Mouse (Mus musculus): ENCODE data around the gene Chst4. TPM values are rescaled to one million over a fixed set of nuclear protein-coding genes. Genes with fewer than 3 reads are reported as not detected.
"Not testable (repeated sequence)": the region's sequence is repeated elsewhere in the genome, so short reads cannot be mapped to it uniquely, and the experiment has no call there.

Gene Chst4
- polyA plus RNA-seq, 1 experiment: not detected

GRCm38 (mm10) chr8:110040509-110040908 is 969 bp upstream of the Chst4 start:
- TF ChIP-seq CTCF (IDR thresholded peaks at IDR 0.05; ENCODE audit: control insufficient read depth, insufficient read depth, insufficient read length): no peak
- TF ChIP-seq CEBPB (IDR thresholded peaks at IDR 0.05; ENCODE audit: low read depth): no peak
- no peak for TF ChIP-seq MYOG (IDR thresholded peaks at IDR 0.05; ENCODE audit: control insufficient read depth, extremely low read depth, insufficient read length)
- TF ChIP-seq FOSL1 (IDR thresholded peaks at IDR 0.05; ENCODE audit: insufficient read depth, low read length, poor library complexity, severe bottlenecking): no peak
- TF ChIP-seq USF1 (IDR thresholded peaks at IDR 0.05; ENCODE audit: low read depth): no peak
- no peak for TF ChIP-seq MAX (IDR thresholded peaks at IDR 0.05)
- no peak for TF ChIP-seq MYOD1 (IDR thresholded peaks at IDR 0.05; ENCODE audit: control insufficient read depth, insufficient read length, low read depth)
- Histone ChIP-seq H3K79me2 (ENCODE audit: control insufficient read depth, insufficient read depth) (no peaks in the 10 kb centered on the region), H3K4me3 (ENCODE audit: insufficient read depth, poor library complexity, severe bottlenecking) (no peak overlapping the region)

DNA sequence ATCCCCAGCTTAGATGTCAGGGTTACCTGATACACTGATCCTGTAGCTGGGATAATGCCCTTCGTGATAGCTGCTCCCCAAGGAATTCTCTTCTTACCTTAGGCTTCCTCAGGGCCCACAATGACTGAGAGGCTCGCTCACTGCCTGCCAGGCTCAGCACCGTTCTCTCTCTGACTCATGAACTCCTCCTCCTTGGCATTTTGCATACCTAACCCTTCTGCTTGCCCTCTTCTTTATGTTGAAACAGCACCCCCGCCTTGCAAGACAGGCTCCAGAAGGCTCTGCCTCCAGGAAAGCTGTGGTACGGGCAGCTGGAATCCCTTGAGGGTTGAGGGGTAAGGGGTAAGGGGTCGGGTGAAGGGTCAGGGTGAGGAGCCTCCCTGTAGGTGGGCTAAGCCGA is 324 bp downstream of the Chst4 start:
- no peaks in the 10 kb centered on the region for H3K36me3 ChIP-seq (ENCODE audit: control insufficient read depth, insufficient read depth)
- no peaks in the 10 kb centered on the region for H3K79me3 ChIP-seq (ENCODE audit: low read depth)
- no peaks in the 10 kb centered on the region for H3K79me2 ChIP-seq (ENCODE audit: control insufficient read depth, insufficient read depth)
- no peak for TF ChIP-seq CEBPB (IDR thresholded peaks at IDR 0.05; ENCODE audit: low read depth)
- TF ChIP-seq MAX (IDR thresholded peaks at IDR 0.05): no peak
- TF ChIP-seq MYOG (IDR thresholded peaks at IDR 0.05; ENCODE audit: control insufficient read depth, extremely low read depth, insufficient read length): no peak
- no peak for TF ChIP-seq FOSL1 (IDR thresholded peaks at IDR 0.05; ENCODE audit: insufficient read depth, low read length, poor library complexity, severe bottlenecking)
- no peak for TF ChIP-seq MYOD1 (IDR thresholded peaks at IDR 0.05; ENCODE audit: control insufficient read depth, insufficient read length, low read depth)
- no peak for TF ChIP-seq CTCF (IDR thresholded peaks at IDR 0.05; ENCODE audit: control insufficient read depth, insufficient read depth, insufficient read length)
- TF ChIP-seq USF1 (IDR thresholded peaks at IDR 0.05; ENCODE audit: low read depth): no peak
- peaks cover 14% of the 10 kb centered on the region for H3K27me3 ChIP-seq (ENCODE audit: control insufficient read depth, insufficient read depth, insufficient read length)
- H3K4me3 ChIP-seq (ENCODE audit: insufficient read depth, poor library complexity, severe bottlenecking): no peak overlapping the region
- no peak overlapping the region for H3ac ChIP-seq (ENCODE audit: control insufficient read depth, insufficient read length, low read depth)

More at GRCm38 (mm10) chr8:110040509-110040908, 969 bp upstream of the Chst4 start:
- H3K36me3 ChIP-seq (ENCODE audit: control insufficient read depth, insufficient read depth): no peaks in the 10 kb centered on the region
- H3K79me3 ChIP-seq (ENCODE audit: low read depth): no peaks in the 10 kb centered on the region
- H3ac ChIP-seq (ENCODE audit: control insufficient read depth, insufficient read length, low read depth): no peak overlapping the region
- peaks cover 8% of the 10 kb centered on the region for H3K27me3 ChIP-seq (ENCODE audit: control insufficient read depth, insufficient read depth, insufficient read length)

DNA sequence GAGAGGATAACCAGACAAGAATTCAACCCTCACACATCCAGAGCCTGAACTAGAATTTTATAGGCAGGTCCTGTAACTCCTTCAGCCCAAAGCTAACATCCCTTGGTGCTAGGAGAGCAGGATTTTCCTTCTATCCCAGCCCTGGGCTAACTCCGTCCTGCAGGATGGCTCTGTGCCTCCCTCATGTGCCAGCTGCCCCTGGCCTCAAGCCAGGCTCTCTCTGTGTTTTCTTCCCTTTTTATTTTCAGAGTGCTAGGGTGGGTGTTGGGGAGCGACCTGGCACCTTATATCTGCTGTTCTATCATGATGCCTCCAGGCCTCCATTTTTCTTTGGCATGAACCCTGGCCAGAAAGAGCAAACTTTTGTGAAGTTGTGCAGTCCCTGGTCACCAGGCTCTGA is 3.4 kb downstream of the Chst4 start:
- Histone ChIP-seq H3K27me3 (ENCODE audit: control insufficient read depth, insufficient read depth, insufficient read length) (peaks cover 14% of the 10 kb centered on the region), H3K79me2 (ENCODE audit: control insufficient read depth, insufficient read depth) (no peaks in the 10 kb centered on the region), H3ac (ENCODE audit: control insufficient read depth, insufficient read length, low read depth) (no peak overlapping the region), H3K4me3 (ENCODE audit: insufficient read depth, poor library complexity, severe bottlenecking) (no peak overlapping the region), H3K36me3 (ENCODE audit: control insufficient read depth, insufficient read depth) (no peaks in the 10 kb centered on the region), H3K79me3 (ENCODE audit: low read depth) (no peaks in the 10 kb centered on the region)
- TF ChIP-seq CTCF (IDR thresholded peaks at IDR 0.05; ENCODE audit: control insufficient read depth, insufficient read depth, insufficient read length): no peak
- TF ChIP-seq MYOG (IDR thresholded peaks at IDR 0.05; ENCODE audit: control insufficient read depth, extremely low read depth, insufficient read length): no peak
- TF ChIP-seq USF1 (IDR thresholded peaks at IDR 0.05; ENCODE audit: low read depth): no peak
- TF ChIP-seq FOSL1 (IDR thresholded peaks at IDR 0.05; ENCODE audit: insufficient read depth, low read length, poor library complexity, severe bottlenecking): no peak
- TF ChIP-seq CEBPB (IDR thresholded peaks at IDR 0.05; ENCODE audit: low read depth): no peak
- TF ChIP-seq MAX (IDR thresholded peaks at IDR 0.05): no peak
- no peak for TF ChIP-seq MYOD1 (IDR thresholded peaks at IDR 0.05; ENCODE audit: control insufficient read depth, insufficient read length, low read depth)

GRCm38 (mm10) chr8:110034331-110034730 is 5.2 kb downstream of the Chst4 start:
- Histone ChIP-seq H3K27me3 (ENCODE audit: control insufficient read depth, insufficient read depth, insufficient read length) (peaks cover 24% of the 10 kb centered on the region), H3ac (ENCODE audit: control insufficient read depth, insufficient read length, low read depth) (no peak overlapping the region), H3K4me3 (ENCODE audit: insufficient read depth, poor library complexity, severe bottlenecking) (no peak overlapping the region), H3K79me2 (ENCODE audit: control insufficient read depth, insufficient read depth) (no peaks in the 10 kb centered on the region), H3K36me3 (ENCODE audit: control insufficient read depth, insufficient read depth) (no peaks in the 10 kb centered on the region), H3K79me3 (ENCODE audit: low read depth) (no peaks in the 10 kb centered on the region)
- no peak for TF ChIP-seq CEBPB (IDR thresholded peaks at IDR 0.05; ENCODE audit: low read depth)
- TF ChIP-seq MYOG (IDR thresholded peaks at IDR 0.05; ENCODE audit: control insufficient read depth, extremely low read depth, insufficient read length): no peak
- TF ChIP-seq USF1 (IDR thresholded peaks at IDR 0.05; ENCODE audit: low read depth): no peak
- no peak for TF ChIP-seq MAX (IDR thresholded peaks at IDR 0.05)
- no peak for TF ChIP-seq MYOD1 (IDR thresholded peaks at IDR 0.05; ENCODE audit: control insufficient read depth, insufficient read length, low read depth)
- TF ChIP-seq FOSL1 (IDR thresholded peaks at IDR 0.05; ENCODE audit: insufficient read depth, low read length, poor library complexity, severe bottlenecking): no peak
- no peak for TF ChIP-seq CTCF (IDR thresholded peaks at IDR 0.05; ENCODE audit: control insufficient read depth, insufficient read depth, insufficient read length)

DNA sequence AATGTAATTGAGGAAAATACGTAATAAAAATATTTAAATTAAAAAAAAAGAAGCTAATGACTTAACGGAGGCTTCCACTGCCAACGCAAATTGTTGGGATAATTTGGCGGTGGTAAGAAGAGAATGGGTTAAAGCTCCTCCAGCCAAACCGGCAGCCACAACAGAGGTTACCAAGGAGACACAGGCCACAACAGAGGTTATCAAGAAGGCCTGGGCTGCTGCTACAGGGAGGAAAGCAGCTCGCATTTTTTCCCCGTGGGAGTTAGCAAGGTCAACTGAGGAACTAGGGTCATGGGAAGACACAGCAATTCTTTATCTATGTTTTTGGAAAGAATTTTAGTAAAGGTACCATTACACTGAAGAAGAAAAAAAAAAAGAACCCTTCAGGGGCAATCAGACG is 5.8 kb downstream of the Chst4 start:
- not testable (repeated sequence) for H3K36me3 ChIP-seq (ENCODE audit: control insufficient read depth, insufficient read depth); H3K79me2 ChIP-seq (ENCODE audit: control insufficient read depth, insufficient read depth); H3K79me3 ChIP-seq (ENCODE audit: low read depth); H3ac ChIP-seq (ENCODE audit: control insufficient read depth, insufficient read length, low read depth); H3K4me3 ChIP-seq (ENCODE audit: insufficient read depth, poor library complexity, severe bottlenecking)
- peaks cover 28% of the 10 kb centered on the region for H3K27me3 ChIP-seq (ENCODE audit: control insufficient read depth, insufficient read depth, insufficient read length)

GRCm38 (mm10) chr8:110022768-110023344 is 16.7 kb downstream of the Chst4 start:
- Histone ChIP-seq H3K79me2 (ENCODE audit: control insufficient read depth, insufficient read depth) (no peaks in the 10 kb centered on the region), H3K79me3 (ENCODE audit: low read depth) (no peaks in the 10 kb centered on the region), H3K36me3 (ENCODE audit: control insufficient read depth, insufficient read depth) (no peaks in the 10 kb centered on the region), H3ac (ENCODE audit: control insufficient read depth, insufficient read length, low read depth) (no peak overlapping the region), H3K4me3 (ENCODE audit: insufficient read depth, poor library complexity, severe bottlenecking) (no peak overlapping the region), H3K27me3 (ENCODE audit: control insufficient read depth, insufficient read depth, insufficient read length) (peaks cover 23% of the 10 kb centered on the region)
- TF ChIP-seq MAX (IDR thresholded peaks at IDR 0.05) (no peak), CEBPB (IDR thresholded peaks at IDR 0.05; ENCODE audit: low read depth) (no peak), USF1 (IDR thresholded peaks at IDR 0.05; ENCODE audit: low read depth) (no peak)
